Mouse (Mus musculus) neural tube, embryonic 14.5 days (tissue): Measurements from ENCODE around the gene Sh3bp4. TPM values are rescaled to one million over a fixed set of nuclear protein-coding genes. Genes with fewer than 3 reads are reported as not detected.

ENCODE experiments used
- ATAC-seq: fragments of 200-750 bp; cut with Nextera tagmentation; 2 replicates; pipeline ENCODE4 v1.8.0; 2017; ENCODE audit warnings: low read depth, mild to moderate bottlenecking, moderate TSS enrichment, moderate library complexity
- H3K27ac ChIP-seq: fragments of 300-500 bp; sonication (generic); 2 replicates; pipeline ENCODE4 v1.5.1; 2014; ENCODE audit warnings: low read depth, mild to moderate bottlenecking, control low read depth, low read length, moderate library complexity, mixed read lengths
- H3K27me3 ChIP-seq: fragments of 300-500 bp; sonication (generic); 2 replicates; pipeline ENCODE4 v1.6.1; 2014; ENCODE audit warnings: low read length; ENCODE audit not compliant: control insufficient read depth, insufficient read depth
- H3K36me3 ChIP-seq: fragments of 300-500 bp; sonication (generic); 2 replicates; pipeline ENCODE4 v1.6.1; 2014; ENCODE audit warnings: low read length, mixed read lengths; ENCODE audit not compliant: control insufficient read depth, insufficient read depth
- H3K4me1 ChIP-seq: fragments of 300-500 bp; sonication (generic); 2 replicates; pipeline ENCODE4 v1.6.1; 2014; ENCODE audit warnings: low read length; ENCODE audit not compliant: control insufficient read depth, insufficient read depth
- H3K4me2 ChIP-seq: fragments of 300-500 bp; sonication (generic); 2 replicates; pipeline ENCODE4 v1.6.1; 2014; ENCODE audit warnings: mild to moderate bottlenecking, low read depth, low read length, control low read depth
- H3K4me3 ChIP-seq: fragments of 300-500 bp; sonication (generic); 2 replicates; pipeline ENCODE4 v1.5.1; 2014; ENCODE audit warnings: low read depth, low read length, control low read depth, mixed read lengths
- H3K9ac ChIP-seq: fragments of 300-500 bp; sonication (generic); replicated peaks from 2 replicates; pipeline ENCODE4 v1.6.1; 2014; ENCODE audit warnings: low read depth, mild to moderate bottlenecking, control low read depth, low read length, mixed read lengths
- H3K9me3 ChIP-seq: fragments of 300-500 bp; sonication (generic); 2 replicates; pipeline ENCODE4 v1.6.1; 2016; ENCODE audit warnings: low read length; ENCODE audit not compliant: control insufficient read depth
- WGBS: fragments of 180-500 bp; shearing (Covaris S2); extraction: QIAGEN DNeasy Blood & Tissue Kit; methylation state at CpG from one replicate; pipeline ENCODE4 v1.1.7; 2014; 5-methylcytosine and 5-hydroxymethylcytosine counted together
- polyA plus RNA-seq: library from polyadenylated mRNA; unstranded; fragments of >200 nt; fragmentation: Nextera tagmentation; extraction: Ambion mirVana; gene quantifications from 2 replicates; pipeline ENCODE4 v1.2.1, GENCODE M21; 2014

Sh3bp4 gene
- polyA plus RNA-seq, 1 experiment from 2014 or later: 12.4 TPM

DNA sequence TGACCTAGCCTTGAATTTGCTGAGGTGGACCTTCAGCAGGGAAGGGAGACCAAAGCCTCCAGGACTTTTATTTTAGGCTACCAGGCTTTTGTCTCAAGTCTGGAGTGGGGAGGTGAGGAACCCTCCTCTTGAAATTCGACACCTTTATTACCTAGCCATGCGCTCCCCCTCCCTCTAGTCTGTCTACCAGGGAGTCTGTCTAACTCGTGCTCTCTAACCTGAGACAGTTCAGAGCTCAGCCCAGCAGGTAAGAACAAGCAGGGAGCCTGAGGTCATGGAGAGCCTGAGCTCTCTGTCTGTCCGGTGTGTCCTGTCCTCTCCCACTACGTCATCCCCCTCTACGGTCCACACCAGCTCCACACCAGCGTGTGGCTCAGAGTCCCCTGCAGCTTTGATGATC is 39.6 kb downstream of the Sh3bp4 start:
- no peaks in the 10 kb centered on the region for H3K36me3 ChIP-seq
- WGBS: 40% methylated on average over 7 of the region's 7 CpGs
- H3K9me3 ChIP-seq: no peaks in the 10 kb centered on the region
- no peak overlapping the region for H3K4me3 ChIP-seq
- H3K27ac ChIP-seq: no peak overlapping the region
- ATAC-seq: no peak
- peaks cover 9% of the 10 kb centered on the region for H3K4me1 ChIP-seq
- H3K4me2 ChIP-seq: no peak overlapping the region
- H3K9ac ChIP-seq: no peak overlapping the region
- H3K27me3 ChIP-seq: no peaks in the 10 kb centered on the region

DNA sequence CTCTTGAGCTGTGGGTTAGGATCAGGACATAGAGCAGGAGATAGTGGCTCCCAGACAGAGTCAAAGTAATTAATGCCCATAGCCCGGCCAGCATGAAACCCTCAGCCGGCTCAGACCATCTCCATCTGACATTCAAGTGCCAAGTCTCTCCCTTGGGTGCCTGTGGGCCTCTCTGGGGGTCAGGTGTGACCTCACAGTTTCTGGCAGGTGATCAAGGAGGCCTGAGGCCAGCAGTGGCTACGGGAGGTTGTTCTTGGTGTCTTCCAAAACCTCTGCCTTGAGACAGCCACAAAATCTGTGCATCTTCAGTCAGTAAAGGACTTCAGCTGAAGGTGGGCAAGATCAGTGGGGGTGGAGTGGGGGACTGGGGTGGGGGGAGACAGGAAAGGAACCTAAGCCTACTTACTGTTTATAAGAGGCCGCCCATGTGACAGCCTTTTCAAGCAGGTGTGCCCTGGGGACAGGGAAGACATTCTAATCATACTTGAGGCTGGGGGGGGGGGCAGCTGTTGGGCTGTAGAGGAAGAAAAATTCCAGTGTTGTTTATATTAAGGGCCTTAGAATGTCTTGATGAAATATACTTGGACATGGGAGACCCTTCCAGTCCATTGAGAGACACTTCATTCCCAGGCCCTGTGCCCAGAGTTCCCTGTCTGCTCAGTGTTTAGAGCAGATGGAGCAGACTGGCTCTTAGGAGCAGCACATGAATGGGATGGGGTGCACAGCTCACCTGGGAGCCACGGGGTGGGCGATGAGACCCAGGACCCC is 40.7 kb downstream of the Sh3bp4 start:
- Histone ChIP-seq H3K27ac (no peak overlapping the region), H3K4me3 (no peak overlapping the region), H3K4me2 (no peak overlapping the region), H3K4me1 (peaks cover 9% of the 10 kb centered on the region), H3K9ac (no peak overlapping the region), H3K27me3 (no peaks in the 10 kb centered on the region), H3K9me3 (no peaks in the 10 kb centered on the region), H3K36me3 (no peaks in the 10 kb centered on the region)
- WGBS: 81% methylated on average over 6 of the region's 6 CpGs
- ATAC-seq: no peak

DNA sequence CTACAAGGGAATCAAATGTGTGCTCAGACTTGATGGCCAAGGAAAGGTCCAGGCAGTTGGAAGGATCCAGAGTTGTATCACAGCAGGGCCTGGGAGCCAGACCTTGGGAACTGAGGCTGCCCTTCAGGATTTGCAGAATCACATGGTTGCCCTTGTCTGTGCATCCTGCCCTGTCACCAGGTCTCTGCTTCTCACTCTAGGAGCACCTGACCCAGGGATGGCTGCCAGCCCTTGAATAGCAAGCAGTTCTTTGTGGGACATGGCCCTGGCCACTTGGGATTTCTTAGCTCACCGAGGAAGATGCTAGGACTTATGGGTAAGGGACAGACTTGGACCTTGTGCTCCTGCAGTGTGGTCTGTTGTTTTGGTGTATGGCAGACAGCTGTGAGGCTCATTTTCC is 42.3 kb downstream of the Sh3bp4 start:
- Histone ChIP-seq H3K4me2 (no peak overlapping the region), H3K27ac (no peak overlapping the region), H3K27me3 (no peaks in the 10 kb centered on the region), H3K4me3 (no peak overlapping the region), H3K9me3 (no peaks in the 10 kb centered on the region), H3K36me3 (no peaks in the 10 kb centered on the region), H3K4me1 (peaks cover 9% of the 10 kb centered on the region), H3K9ac (no peak overlapping the region)
- WGBS: 75% methylated on average over 1 of the region's 1 CpGs
- ATAC-seq: no peak

DNA sequence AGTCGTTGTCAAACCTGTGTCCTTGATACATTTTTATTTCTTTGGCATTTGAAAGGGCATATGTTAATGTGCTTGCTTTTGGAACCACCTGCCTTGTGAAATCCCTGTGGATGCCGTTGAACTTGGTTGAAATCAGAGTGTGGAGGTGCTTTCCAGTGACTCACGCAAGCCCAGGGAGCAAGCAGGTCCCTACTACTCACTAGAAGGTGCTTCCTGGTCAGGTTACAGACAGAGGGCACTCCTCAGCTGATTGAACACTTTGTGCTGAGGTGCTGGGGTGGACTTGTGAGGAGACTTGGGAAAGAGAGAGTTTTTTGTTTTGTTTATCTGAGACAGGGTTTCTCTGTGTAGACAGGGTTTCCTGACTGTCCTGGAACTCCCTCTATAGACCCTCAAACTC is 43.5 kb downstream of the Sh3bp4 start:
- Histone ChIP-seq H3K27me3 (no peaks in the 10 kb centered on the region), H3K4me1 (peaks cover 2% of the 10 kb centered on the region; the same call in 1 of the 2 replicates), H3K9ac (no peak overlapping the region), H3K36me3 (no peaks in the 10 kb centered on the region), H3K4me2 (no peak overlapping the region), H3K27ac (no peak overlapping the region), H3K4me3 (no peak overlapping the region), H3K9me3 (no peaks in the 10 kb centered on the region)
- ATAC-seq: no peak
- 87% methylated on average over 3 of the region's 3 CpGs for WGBS

DNA sequence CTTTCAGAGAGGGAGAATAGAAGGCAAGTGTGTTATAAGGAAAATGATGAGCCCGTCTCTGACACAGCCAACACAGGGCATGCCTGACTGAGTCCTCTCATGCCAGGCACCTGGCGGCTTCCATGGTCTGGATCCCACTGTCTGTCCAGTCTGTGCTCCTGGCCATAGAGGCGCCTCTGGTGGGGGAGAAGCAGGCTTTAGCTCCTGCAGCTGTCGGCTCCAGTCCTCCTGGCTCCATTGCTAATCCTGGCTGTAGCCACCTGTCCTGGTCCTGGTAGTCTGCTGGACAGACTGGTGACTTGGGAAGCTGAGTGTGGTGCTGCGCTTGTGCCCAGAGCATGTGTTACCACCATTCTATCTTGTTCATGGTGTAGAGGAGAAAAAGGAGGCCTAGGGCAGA is 46.8 kb downstream of the Sh3bp4 start:
- no peak overlapping the region for H3K4me2 ChIP-seq
- 81% methylated on average over 5 of the region's 5 CpGs for WGBS
- no peaks in the 10 kb centered on the region for H3K36me3 ChIP-seq
- H3K4me3 ChIP-seq: no peak overlapping the region
- ATAC-seq: no peak
- H3K27ac ChIP-seq: no peak overlapping the region
- H3K27me3 ChIP-seq: no peaks in the 10 kb centered on the region
- 0 out of 2 replicates have a peak, but pooled peaks cover 10% of the 10 kb centered on the region for H3K4me1 ChIP-seq
- H3K9ac ChIP-seq: no peak overlapping the region
- H3K9me3 ChIP-seq: no peaks in the 10 kb centered on the region

DNA sequence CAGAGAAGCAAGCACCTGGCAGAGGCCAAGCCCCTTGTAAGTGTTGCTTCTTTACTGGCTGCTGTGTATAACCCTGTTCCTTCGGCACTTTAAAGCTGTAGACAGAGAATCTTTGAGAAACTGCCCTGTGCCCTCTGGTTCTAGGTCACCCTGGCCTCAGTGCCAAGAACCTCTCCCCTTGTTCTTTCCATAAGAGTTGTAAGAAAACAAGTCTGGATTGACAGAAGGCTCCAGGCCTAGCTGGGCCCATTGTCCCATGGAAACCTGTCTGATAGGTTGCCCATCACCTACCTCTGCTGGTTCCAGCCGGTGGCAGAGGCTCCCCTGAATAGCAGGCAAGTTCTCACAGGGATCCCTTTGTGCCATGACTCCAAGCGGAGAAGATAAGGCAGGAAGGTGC is 47.9 kb downstream of the Sh3bp4 start:
- WGBS: 82% methylated on average over 3 of the region's 3 CpGs
- Histone ChIP-seq H3K36me3 (no peaks in the 10 kb centered on the region), H3K9me3 (no peaks in the 10 kb centered on the region), H3K4me1 (0 out of 2 replicates have a peak, but pooled peaks cover 10% of the 10 kb centered on the region), H3K4me3 (no peak overlapping the region), H3K27me3 (no peaks in the 10 kb centered on the region), H3K27ac (no peak overlapping the region), H3K9ac (no peak overlapping the region), H3K4me2 (no peak overlapping the region)
- no peak for ATAC-seq

DNA sequence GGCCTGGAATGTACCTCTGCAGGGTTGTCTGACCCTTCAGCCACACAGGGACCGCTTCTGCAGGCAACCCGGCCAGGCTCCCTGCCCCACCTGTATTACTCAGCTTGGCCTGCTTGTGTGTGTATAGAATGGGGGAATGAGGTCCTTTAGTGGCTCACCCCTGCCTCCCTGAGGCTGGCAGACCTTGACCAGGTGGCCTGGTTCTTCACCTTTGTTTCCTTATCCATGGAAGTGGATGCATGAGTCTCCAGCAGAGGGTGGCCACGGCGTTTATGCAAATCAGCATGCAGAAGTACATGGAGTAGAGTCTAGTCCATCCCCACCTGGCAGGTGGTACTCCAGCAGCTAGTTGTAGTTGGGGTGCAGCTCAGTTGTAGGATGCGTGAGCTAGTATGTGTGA is 48.6 kb downstream of the Sh3bp4 start:
- H3K4me3 ChIP-seq: no peak overlapping the region
- no peaks in the 10 kb centered on the region for H3K27me3 ChIP-seq
- no peaks in the 10 kb centered on the region for H3K9me3 ChIP-seq
- ATAC-seq: no peak
- H3K27ac ChIP-seq: no peak overlapping the region
- no peaks in the 10 kb centered on the region for H3K36me3 ChIP-seq
- WGBS: 91% methylated on average over 5 of the region's 5 CpGs
- no peak overlapping the region for H3K4me2 ChIP-seq
- no peak overlapping the region for H3K9ac ChIP-seq
- 0 out of 2 replicates have a peak, but pooled peaks cover 10% of the 10 kb centered on the region for H3K4me1 ChIP-seq

DNA sequence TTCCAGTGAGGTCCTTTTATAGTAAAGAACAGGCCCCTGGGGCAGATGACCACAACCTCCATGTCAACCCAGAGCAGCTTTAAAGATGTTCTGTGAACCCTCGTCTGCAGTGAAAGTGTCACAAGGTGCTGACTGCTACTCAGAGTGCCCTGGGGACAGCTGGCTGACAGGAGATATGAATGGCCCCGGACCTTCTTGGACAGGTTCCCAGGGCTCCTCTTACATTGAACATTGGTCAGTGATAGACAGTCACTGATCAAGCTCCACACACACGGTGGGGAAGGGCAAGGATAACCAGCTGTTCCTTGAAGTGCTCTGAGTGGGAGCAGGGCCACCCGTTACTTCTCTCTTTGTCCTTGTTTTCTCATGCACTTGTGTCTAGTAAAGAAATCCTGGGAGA is 50.1 kb downstream of the Sh3bp4 start:
- Histone ChIP-seq H3K27me3 (no peaks in the 10 kb centered on the region), H3K27ac (no peak overlapping the region), H3K9me3 (no peaks in the 10 kb centered on the region), H3K36me3 (no peaks in the 10 kb centered on the region), H3K9ac (no peak overlapping the region), H3K4me2 (no peak overlapping the region), H3K4me1 (0 out of 2 replicates have a peak, but pooled peaks cover 10% of the 10 kb centered on the region), H3K4me3 (no peak overlapping the region)
- no peak for ATAC-seq
- 54% methylated on average over 4 of the region's 4 CpGs for WGBS

DNA sequence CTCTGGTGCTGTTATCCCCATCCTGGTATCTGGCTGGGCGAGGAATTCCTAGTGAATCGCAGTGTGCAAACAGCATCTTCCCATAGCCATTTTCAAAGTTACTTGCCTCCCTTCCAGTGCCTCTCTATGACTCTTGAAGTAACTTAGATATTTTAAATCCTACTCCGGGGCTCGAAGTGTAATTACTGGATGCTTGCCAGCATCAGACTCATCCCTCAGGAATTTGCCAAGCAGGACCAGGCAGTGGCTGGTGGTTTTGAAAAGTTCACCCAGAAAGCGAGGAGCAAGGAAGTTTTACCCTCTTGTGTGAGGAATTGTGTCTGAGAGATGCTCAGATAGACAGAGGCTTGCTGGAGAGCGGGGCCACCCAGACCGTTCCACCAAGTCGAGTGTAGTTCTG is 51.3 kb downstream of the Sh3bp4 start:
- no peaks in the 10 kb centered on the region for H3K36me3 ChIP-seq
- ATAC-seq: no peak
- no peak overlapping the region for H3K4me3 ChIP-seq
- WGBS: 77% methylated on average over 8 of the region's 8 CpGs
- H3K4me1 ChIP-seq: 0 out of 2 replicates have a peak, but pooled peaks cover 10% of the 10 kb centered on the region
- no peaks in the 10 kb centered on the region for H3K9me3 ChIP-seq
- H3K27ac ChIP-seq: no peak overlapping the region
- no peaks in the 10 kb centered on the region for H3K27me3 ChIP-seq
- H3K9ac ChIP-seq: no peak overlapping the region
- no peak overlapping the region for H3K4me2 ChIP-seq
